Mouse (Mus musculus) midbrain, embryonic 16.5 days (tissue): ENCODE measurements at regions not wholly inside any gene's neighbourhood (a gene's known extent, or its start where the extent isn't known, plus 50 kb on each side); places are given as distances from the start of the nearest gene placed in this dataset.
A peak's percentile ranks its signal among the peaks of the same experiment; 100 is the strongest.
"Not testable (repeated sequence)": the region's sequence is repeated elsewhere in the genome, so short reads cannot be mapped to it uniquely, and the experiment has no call there.

ENCODE experiments used
- ATAC-seq: fragments of 200-750 bp; cut with Nextera tagmentation; 2 replicates; pipeline ENCODE4 v1.8.0; 2017; ENCODE audit warnings: moderate TSS enrichment
- H3K27ac ChIP-seq: fragments of 300-500 bp; sonication (generic); 2 replicates; pipeline ENCODE4 v1.5.1; 2014; ENCODE audit warnings: mild to moderate bottlenecking, low read length, mixed read lengths
- H3K27me3 ChIP-seq: fragments of 300-500 bp; sonication (generic); 2 replicates; pipeline ENCODE4 v1.6.1; 2014; ENCODE audit warnings: low read depth, low read length, mixed read lengths; ENCODE audit not compliant: control insufficient read depth, insufficient read depth
- H3K36me3 ChIP-seq: fragments of 300-500 bp; sonication (generic); 2 replicates; pipeline ENCODE4 v1.6.1; 2014; ENCODE audit warnings: mild to moderate bottlenecking, low read length, moderate library complexity, mixed read lengths; ENCODE audit not compliant: control insufficient read depth, insufficient read depth
- H3K4me1 ChIP-seq: fragments of 300-500 bp; sonication (generic); 2 replicates; pipeline ENCODE4 v1.6.1; 2014; ENCODE audit warnings: mild to moderate bottlenecking, low read length, mixed read lengths; ENCODE audit not compliant: control insufficient read depth, insufficient read depth
- H3K4me2 ChIP-seq: fragments of 300-500 bp; sonication (generic); 2 replicates; pipeline ENCODE4 v1.6.1; 2014; ENCODE audit warnings: mild to moderate bottlenecking, low read length, mixed read lengths
- H3K4me3 ChIP-seq: fragments of 300-500 bp; sonication (generic); 2 replicates; pipeline ENCODE4 v1.5.1; 2014; ENCODE audit warnings: low read depth, mild to moderate bottlenecking, low read length, moderate library complexity, mixed read lengths
- H3K9ac ChIP-seq: fragments of 300-500 bp; sonication (generic); 2 replicates; pipeline ENCODE4 v1.6.1; 2014; ENCODE audit warnings: low read depth, low read length, mixed read lengths
- H3K9me3 ChIP-seq: fragments of 300-500 bp; sonication (generic); replicated peaks from 2 replicates; pipeline ENCODE4 v1.6.1; 2014; ENCODE audit warnings: mild to moderate bottlenecking, low read length, mixed read lengths; ENCODE audit not compliant: control insufficient read depth, poor library complexity, severe bottlenecking
- WGBS: fragments of 180-500 bp; shearing (Covaris S2); extraction: QIAGEN DNeasy Blood & Tissue Kit; methylation state at CpG from one replicate; pipeline ENCODE4 v1.1.7; 2014; 5-methylcytosine and 5-hydroxymethylcytosine counted together

- Histone ChIP-seq H3K27me3 (no peaks in the 10 kb centered on the region), H3K9me3 (no peaks in the 10 kb centered on the region), H3K4me2 (no peak overlapping the region), H3K36me3 (no peaks in the 10 kb centered on the region), H3K4me1 (no peaks in the 10 kb centered on the region), H3K9ac (no peak overlapping the region), H3K4me3 (no peak overlapping the region), H3K27ac (no peak overlapping the region)
- WGBS: 56% methylated on average over 2 of the region's 2 CpGs
- ATAC-seq: no peak
These were observed 57.1 kb downstream of the Pou4f1 start for GRCm38 (mm10) chr14:104410730-104411129.

GRCm38 (mm10) chr14:104410292-104410691, 57.5 kb downstream of the Pou4f1 start:
- no peak for ATAC-seq
- 64% methylated on average over 6 of the region's 6 CpGs for WGBS
- Histone ChIP-seq H3K9me3 (no peaks in the 10 kb centered on the region), H3K4me2 (no peak overlapping the region), H3K9ac (no peak overlapping the region), H3K4me1 (no peaks in the 10 kb centered on the region), H3K27me3 (no peaks in the 10 kb centered on the region), H3K4me3 (no peak overlapping the region), H3K27ac (no peak overlapping the region), H3K36me3 (no peaks in the 10 kb centered on the region)

GRCm38 (mm10) chr14:104406062-104406461, 61.7 kb downstream of the Pou4f1 start:
- Histone ChIP-seq H3K9me3 (no peaks in the 10 kb centered on the region), H3K4me1 (no peaks in the 10 kb centered on the region), H3K4me3 (no peak overlapping the region), H3K4me2 (no peak overlapping the region), H3K9ac (no peak overlapping the region), H3K27ac (no peak overlapping the region), H3K27me3 (no peaks in the 10 kb centered on the region), H3K36me3 (no peaks in the 10 kb centered on the region)
- WGBS: 66% methylated on average over 3 of the region's 3 CpGs
- no peak for ATAC-seq

- no peak overlapping the region for H3K4me3 ChIP-seq
- H3K4me2 ChIP-seq: no peak overlapping the region
- no peaks in the 10 kb centered on the region for H3K9me3 ChIP-seq
- no peak overlapping the region for H3K9ac ChIP-seq
- 46% methylated on average over 8 of the region's 8 CpGs for WGBS
- no peaks in the 10 kb centered on the region for H3K36me3 ChIP-seq
- ATAC-seq: peak; percentile 62; the same call in 1 of the 2 replicates
- H3K27ac ChIP-seq: no peak overlapping the region
- H3K27me3 ChIP-seq: no peaks in the 10 kb centered on the region
- H3K4me1 ChIP-seq: peaks cover 3% of the 10 kb centered on the region; the same call in 1 of the 2 replicates
These were observed 78.3 kb downstream of the Pou4f1 start for GRCm38 (mm10) chr14:104389297-104390071.

GRCm38 (mm10) chr14:104388879-104389278, 78.9 kb downstream of the Pou4f1 start:
- Histone ChIP-seq H3K4me2 (no peak overlapping the region), H3K27ac (no peak overlapping the region), H3K9ac (no peak overlapping the region), H3K9me3 (no peaks in the 10 kb centered on the region), H3K36me3 (no peaks in the 10 kb centered on the region), H3K27me3 (no peaks in the 10 kb centered on the region), H3K4me3 (no peak overlapping the region), H3K4me1 (peaks cover 3% of the 10 kb centered on the region; the same call in 1 of the 2 replicates)
- ATAC-seq: 0 out of 2 replicates have a peak, but pooled peaks have one; percentile 39
- 43% methylated on average over 2 of the region's 2 CpGs for WGBS

GRCm38 (mm10) chr14:104380986-104381385, 86.8 kb downstream of the Pou4f1 start:
- H3K4me1 ChIP-seq: peaks cover 5% of the 10 kb centered on the region; the same call in 1 of the 2 replicates
- no peak overlapping the region for H3K4me2 ChIP-seq
- H3K9me3 ChIP-seq: no peaks in the 10 kb centered on the region
- 26% methylated on average over 5 of the region's 5 CpGs for WGBS
- H3K36me3 ChIP-seq: no peaks in the 10 kb centered on the region
- H3K9ac ChIP-seq: no peak overlapping the region
- peak; percentile 94 for ATAC-seq
- no peak overlapping the region for H3K27ac ChIP-seq
- H3K27me3 ChIP-seq: no peaks in the 10 kb centered on the region
- H3K4me3 ChIP-seq: no peak overlapping the region

GRCm38 (mm10) chr14:104372776-104373175, 95.0 kb downstream of the Pou4f1 start:
- WGBS: 80% methylated on average over 7 of the region's 7 CpGs
- ATAC-seq: no peak
- Histone ChIP-seq H3K4me3 (no peak overlapping the region), H3K27me3 (no peaks in the 10 kb centered on the region), H3K4me2 (no peak overlapping the region), H3K4me1 (no peaks in the 10 kb centered on the region), H3K9me3 (no peaks in the 10 kb centered on the region), H3K27ac (no peak overlapping the region), H3K36me3 (no peaks in the 10 kb centered on the region), H3K9ac (no peak overlapping the region)

- H3K27ac ChIP-seq: no peak overlapping the region
- ATAC-seq: peak; percentile 75; the same call in 1 of the 2 replicates
- WGBS: 59% methylated on average over 1 of the region's 1 CpGs
These were observed 111.2 kb downstream of the Pou4f1 start for GRCm38 (mm10) chr14:104356636-104357035.

GRCm38 (mm10) chr14:104336783-104337182, 131.0 kb downstream of the Pou4f1 start:
- not testable (repeated sequence) for H3K36me3 ChIP-seq, H3K4me1 ChIP-seq, H3K9me3 ChIP-seq, H3K27me3 ChIP-seq, H3K9ac ChIP-seq, H3K4me3 ChIP-seq, H3K27ac ChIP-seq, H3K4me2 ChIP-seq, ATAC-seq
- WGBS: 95% methylated on average over 15 of the region's 15 CpGs

More at GRCm38 (mm10) chr14:104356636-104357035, 111.2 kb downstream of the Pou4f1 start:
- Histone ChIP-seq H3K9ac (no peak overlapping the region), H3K9me3 (no peaks in the 10 kb centered on the region), H3K36me3 (no peaks in the 10 kb centered on the region), H3K27me3 (no peaks in the 10 kb centered on the region), H3K4me1 (no peaks in the 10 kb centered on the region; the same call in 1 of the 2 replicates), H3K4me2 (no peak overlapping the region), H3K4me3 (no peak overlapping the region)
